Mouse (Mus musculus) olfactory bulb, adult 2 months (tissue): ENCODE results near the gene Plek. TPM values are rescaled to one million over a fixed set of nuclear protein-coding genes. Genes with fewer than 3 reads are reported as not detected.

Experiments
- H3K27ac ChIP-seq: fragments of 200-500 bp; 2 replicates; pipeline ENCODE4 v1.5.1; 2012; ENCODE audit warnings: low read depth, low read length; ENCODE audit not compliant: insufficient read depth
- H3K4me1 ChIP-seq: fragments of 200-500 bp; 2 replicates; pipeline ENCODE4 v1.6.1; 2012; ENCODE audit warnings: low read length; ENCODE audit not compliant: control insufficient read depth, insufficient read depth
- H3K4me3 ChIP-seq: fragments of 200-500 bp; 2 replicates; pipeline ENCODE4 v1.5.1; 2012; ENCODE audit warnings: mild to moderate bottlenecking, low read depth, low read length, moderate library complexity; ENCODE audit not compliant: insufficient read depth
- CTCF ChIP-seq: fragments of 200-500 bp; IDR thresholded peaks from 2 replicates; pipeline ENCODE4 v1.5.1; 2012; ENCODE audit warnings: low read depth, mild to moderate bottlenecking, low read length, moderate library complexity; ENCODE audit not compliant: insufficient read depth
- POLR2A ChIP-seq: fragments of 200-500 bp; IDR thresholded peaks from 2 replicates; pipeline ENCODE4 v1.6.1; 2012; ENCODE audit warnings: mild to moderate bottlenecking, low read depth, low read length, moderate library complexity; ENCODE audit not compliant: insufficient read depth
- WGBS: fragments of 180-500 bp; shearing (Covaris S2); methylation state at CpG from one replicate; pipeline ENCODE4 v1.1.7; 2018; 5-methylcytosine and 5-hydroxymethylcytosine counted together
- polyA plus RNA-seq: library from polyadenylated mRNA; stranded (reverse); fragments of >200 nt; gene quantifications from 2 replicates; pipeline ENCODE4 v1.2.4, GENCODE M21; 2012; ENCODE audit warnings: low replicate concordance; ENCODE audit not compliant: missing spikeins, insufficient read depth, insufficient read length

Gene Plek
- polyA plus RNA-seq, 1 experiment: not detected

DNA sequence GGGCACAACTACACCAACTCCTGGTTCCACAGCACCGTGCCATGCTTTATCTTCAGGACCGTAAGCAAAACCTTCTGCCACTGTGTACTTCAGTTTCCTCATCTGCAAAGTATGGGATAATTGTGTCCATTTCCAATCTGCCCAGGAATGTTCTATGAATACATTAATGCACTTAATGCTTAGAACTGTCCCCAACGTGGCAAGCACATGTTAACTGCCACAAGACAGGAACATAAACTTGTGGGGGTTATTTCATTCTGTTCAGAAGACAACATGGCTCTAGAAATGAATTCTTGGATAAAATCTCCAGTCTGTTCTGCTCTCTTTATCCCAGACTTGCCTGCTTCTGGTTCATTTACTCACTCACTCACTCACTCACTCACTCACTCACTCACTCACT is 48.4 kb downstream of the Plek start:
- Histone ChIP-seq H3K4me1 (no peaks in the 10 kb centered on the region), H3K4me3 (no peak overlapping the region), H3K27ac (no peak overlapping the region)
- no peak for TF ChIP-seq POLR2A
- WGBS: 81% methylated on average over 3 of the region's 3 CpGs

DNA sequence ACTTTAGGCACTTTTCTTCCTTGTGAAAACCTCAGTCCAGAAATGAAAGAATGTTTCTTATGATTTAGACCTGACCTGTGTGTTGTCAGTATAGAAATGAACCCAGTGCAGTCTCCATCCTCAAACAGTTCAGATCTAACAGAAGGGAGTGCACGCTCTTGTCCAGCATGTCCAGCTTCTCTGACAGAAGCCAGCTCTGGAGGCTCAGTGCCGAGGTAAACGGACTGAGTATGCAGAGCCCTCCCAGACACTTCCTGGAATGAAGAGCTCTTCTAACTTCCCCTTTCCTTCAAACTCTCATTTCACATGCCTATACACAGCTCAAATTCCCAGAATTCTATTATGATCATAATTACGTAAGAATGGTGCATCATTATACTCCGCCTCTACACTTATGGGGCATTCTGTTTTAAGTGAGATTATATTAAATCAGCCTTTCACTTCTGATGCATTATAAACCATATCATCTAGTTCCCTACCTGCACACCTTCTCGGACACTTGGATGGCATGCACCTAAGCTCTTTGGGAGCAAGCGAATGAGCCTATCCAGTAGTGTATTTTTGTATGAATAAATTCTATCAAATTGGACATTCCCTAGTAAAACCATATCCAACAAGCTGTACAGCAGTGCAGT is 49.3 kb downstream of the Plek start:
- 89% methylated on average over 7 of the region's 7 CpGs for WGBS
- TF ChIP-seq CTCF (no peak), POLR2A (no peak)
- Histone ChIP-seq H3K4me3 (no peak overlapping the region), H3K4me1 (no peaks in the 10 kb centered on the region), H3K27ac (no peak overlapping the region)

DNA sequence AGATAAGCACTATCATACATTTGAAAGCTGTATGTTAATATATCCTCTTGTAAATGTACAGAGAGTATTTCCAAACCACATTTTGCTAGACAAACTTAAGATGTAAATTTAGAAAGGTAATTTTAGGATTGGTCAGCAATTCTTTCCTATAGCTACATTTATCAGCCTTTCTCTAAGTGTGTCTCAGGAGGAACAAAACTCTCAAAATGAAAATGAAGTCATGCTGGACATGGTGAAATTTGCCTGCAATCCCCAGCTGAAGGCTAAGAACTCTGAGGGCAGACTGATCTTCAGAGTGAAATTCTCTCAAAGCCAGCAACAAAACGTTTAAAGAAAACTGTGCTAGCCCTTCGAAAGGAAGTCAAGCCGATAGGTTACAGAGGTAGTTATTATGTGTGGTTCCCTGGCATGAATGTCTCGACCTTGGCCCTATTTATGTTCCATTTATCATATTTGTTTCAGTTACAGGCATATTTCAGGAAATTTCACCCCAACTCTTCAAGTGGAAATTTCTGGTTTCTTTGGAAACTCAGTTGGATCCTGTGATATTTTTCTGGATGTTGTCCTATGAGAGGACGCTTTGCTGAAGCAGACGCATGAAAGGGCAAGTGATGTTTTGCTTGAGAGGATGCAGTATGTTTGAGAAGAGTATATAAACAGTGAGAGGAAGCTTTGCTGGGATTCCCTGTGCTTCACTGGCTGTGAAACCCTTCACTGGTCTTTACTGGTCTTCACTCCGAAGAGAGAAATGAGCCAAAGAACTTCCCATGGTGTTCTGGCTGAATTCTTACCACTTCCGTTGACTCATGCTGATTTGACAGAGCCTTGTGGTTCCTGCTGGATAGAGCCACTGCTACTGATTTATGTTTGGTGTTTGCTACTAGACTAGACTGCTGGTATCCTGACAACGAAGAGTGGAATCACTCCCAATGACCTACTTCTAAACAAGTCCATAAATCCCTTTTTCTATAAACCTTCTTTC is 51.5 kb downstream of the Plek start:
- TF ChIP-seq CTCF (no peak), POLR2A (no peak)
- Histone ChIP-seq H3K27ac (no peak overlapping the region), H3K4me1 (no peaks in the 10 kb centered on the region), H3K4me3 (no peak overlapping the region)
- WGBS: 74% methylated on average over 9 of the region's 9 CpGs

DNA sequence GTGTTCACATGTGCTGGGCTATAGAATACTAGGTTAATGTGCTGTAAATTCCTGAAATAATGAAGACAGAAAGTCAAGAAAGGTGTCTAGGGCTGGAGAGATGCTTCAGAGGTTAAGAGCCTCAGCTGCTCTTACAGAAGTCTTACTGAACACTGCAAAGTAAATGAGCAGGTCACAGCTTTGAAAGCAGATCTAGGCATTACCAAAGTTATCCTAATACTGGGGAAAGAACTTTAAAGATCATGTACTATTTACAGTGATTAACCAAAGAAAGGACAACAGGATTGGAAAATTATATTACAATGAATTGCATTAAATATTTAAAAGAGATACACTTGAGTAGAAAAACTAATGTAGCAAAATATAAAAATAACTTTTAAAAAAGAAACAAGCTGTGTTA is 52.2 kb downstream of the Plek start:
- no peak overlapping the region for H3K4me3 ChIP-seq
- no peaks in the 10 kb centered on the region for H3K4me1 ChIP-seq
- no peak for TF ChIP-seq CTCF
- TF ChIP-seq POLR2A: no peak
- H3K27ac ChIP-seq: no peak overlapping the region

- TF ChIP-seq POLR2A (no peak), CTCF (no peak)
- Histone ChIP-seq H3K4me3 (no peak overlapping the region), H3K27ac (no peak overlapping the region), H3K4me1 (no peaks in the 10 kb centered on the region)
- 96% methylated on average over 4 of the region's 4 CpGs for WGBS
These were observed 52.8 kb downstream of the Plek start for GRCm38 (mm10) chr11:16999387-16999786.

- no peak overlapping the region for H3K4me3 ChIP-seq
- no peaks in the 10 kb centered on the region for H3K4me1 ChIP-seq
- H3K27ac ChIP-seq: no peak overlapping the region
- TF ChIP-seq POLR2A: no peak
- TF ChIP-seq CTCF: no peak
These were observed 54.7 kb downstream of the Plek start for GRCm38 (mm10) chr11:16997465-16997864.

GRCm38 (mm10) chr11:16996818-16997217 is 55.4 kb downstream of the Plek start:
- TF ChIP-seq CTCF (no peak), POLR2A (no peak)
- H3K4me3 ChIP-seq: no peak overlapping the region
- H3K27ac ChIP-seq: no peak overlapping the region
- no peaks in the 10 kb centered on the region for H3K4me1 ChIP-seq

DNA sequence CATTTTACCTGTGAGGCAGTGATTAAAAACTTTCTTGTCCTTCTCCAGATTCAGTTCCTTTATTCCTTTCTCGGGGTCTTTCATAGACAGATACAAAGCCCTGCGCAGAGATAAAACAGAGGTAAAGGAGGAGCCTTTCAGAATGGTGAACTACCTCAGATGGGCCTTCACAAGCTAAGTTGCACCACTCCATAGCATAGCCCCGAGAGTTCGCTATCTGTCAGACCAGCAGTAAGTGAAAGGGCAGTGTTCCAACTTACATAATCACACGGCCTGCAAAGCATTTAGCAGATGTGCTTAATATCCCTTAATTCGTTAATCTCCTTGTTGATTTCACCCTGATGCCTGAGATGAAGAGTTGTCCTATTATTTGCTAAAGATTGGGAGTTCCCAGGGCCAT is 59.3 kb downstream of the Plek start:
- TF ChIP-seq CTCF (no peak), POLR2A (no peak)
- 75% methylated on average over 6 of the region's 6 CpGs for WGBS
- Histone ChIP-seq H3K4me3 (no peak overlapping the region), H3K4me1 (no peaks in the 10 kb centered on the region), H3K27ac (no peak overlapping the region)

- WGBS: 92% methylated on average over 5 of the region's 5 CpGs
- Histone ChIP-seq H3K4me1 (no peaks in the 10 kb centered on the region), H3K27ac (no peak overlapping the region), H3K4me3 (no peak overlapping the region)
- TF ChIP-seq POLR2A: no peak
- no peak for TF ChIP-seq CTCF
These were observed 62.3 kb downstream of the Plek start for GRCm38 (mm10) chr11:16989885-16990284.
